Mouse (Mus musculus): ENCODE measurements around the gene Tnrc6c.

GRCm38 (mm10) chr11:117743454-117744030, 89.5 kb downstream of the Tnrc6c start:
- TF ChIP-seq CTCF (IDR thresholded peaks at IDR 0.05; ENCODE audit: low read depth) (no peak), EP300 (optimal IDR thresholded peaks at IDR 0.05) (no peak)
